Mouse (Mus musculus): ENCODE measurements around the gene Drosha. TPM values are rescaled to one million over a fixed set of nuclear protein-coding genes. Genes with fewer than 3 reads are reported as not detected.
"Not testable (repeated sequence)": the region's sequence is repeated elsewhere in the genome, so short reads cannot be mapped to it uniquely, and the experiment has no call there.

Gene Drosha
- polyA plus RNA-seq, 1 experiment: 43.1 TPM

GRCm38 (mm10) chr15:12916314-12916815 is 91.8 kb downstream of the Drosha start:
- no peak for TF ChIP-seq GATA1 (IDR thresholded peaks at IDR 0.05; ENCODE audit: borderline replicate concordance, low read length)
- no peak for TF ChIP-seq FLI1 (IDR thresholded peaks at IDR 0.05; ENCODE audit: low read length)
- Histone ChIP-seq H3K36me3 (replicated peaks; ENCODE audit: low read length) (peaks cover 91% of the 10 kb centered on the region), H3K27me3 (replicated peaks) (no peaks in the 10 kb centered on the region)

GRCm38 (mm10) chr15:12919326-12919966 is 94.8 kb downstream of the Drosha start:
- H3K4me1 ChIP-seq: peaks cover 24% of the 10 kb centered on the region
- not testable (repeated sequence) for H3K4me3 ChIP-seq (replicated peaks); H3K27me3 ChIP-seq (replicated peaks); H3K9me3 ChIP-seq
- H3K36me3 ChIP-seq (replicated peaks; ENCODE audit: low read length): peaks cover 90% of the 10 kb centered on the region

More at GRCm38 (mm10) chr15:12916314-12916815, 91.8 kb downstream of the Drosha start:
- no peaks in the 10 kb centered on the region for H3K9me3 ChIP-seq
- peaks cover 8% of the 10 kb centered on the region for H3K4me1 ChIP-seq
- no peak overlapping the region for H3K4me3 ChIP-seq (replicated peaks)

- H3K9me3 ChIP-seq: no peaks in the 10 kb centered on the region
- no peaks in the 10 kb centered on the region for H3K27me3 ChIP-seq (replicated peaks)
- peaks cover 92% of the 10 kb centered on the region for H3K36me3 ChIP-seq (replicated peaks; ENCODE audit: low read length)
- no peak overlapping the region for H3K4me3 ChIP-seq (replicated peaks)
- H3K4me1 ChIP-seq: peaks cover 24% of the 10 kb centered on the region
- no peak for TF ChIP-seq GATA1 (IDR thresholded peaks at IDR 0.05; ENCODE audit: borderline replicate concordance, low read length)
- TF ChIP-seq FLI1 (IDR thresholded peaks at IDR 0.05; ENCODE audit: low read length): no peak
Observed at GRCm38 (mm10) chr15:12919967-12920870, 95.6 kb downstream of the Drosha start.

GRCm38 (mm10) chr15:12921901-12922300 is 97.3 kb downstream of the Drosha start:
- TF ChIP-seq FLI1 (IDR thresholded peaks at IDR 0.05; ENCODE audit: low read length) (no peak), GATA1 (IDR thresholded peaks at IDR 0.05; ENCODE audit: borderline replicate concordance, low read length) (no peak)
- Histone ChIP-seq H3K9me3 (no peaks in the 10 kb centered on the region), H3K36me3 (replicated peaks; ENCODE audit: low read length) (peaks cover 92% of the 10 kb centered on the region), H3K4me3 (replicated peaks) (peak overlapping the region; percentile 74), H3K4me1 (peaks cover 22% of the 10 kb centered on the region), H3K27me3 (replicated peaks) (no peaks in the 10 kb centered on the region)

- peaks cover 89% of the 10 kb centered on the region for H3K36me3 ChIP-seq (replicated peaks; ENCODE audit: low read length)
- peaks cover 22% of the 10 kb centered on the region for H3K4me1 ChIP-seq
- no peaks in the 10 kb centered on the region for H3K27me3 ChIP-seq (replicated peaks)
- TF ChIP-seq GATA1 (IDR thresholded peaks at IDR 0.05; ENCODE audit: borderline replicate concordance, low read length): no peak
- no peak for TF ChIP-seq FLI1 (IDR thresholded peaks at IDR 0.05; ENCODE audit: low read length)
- no peak overlapping the region for H3K4me3 ChIP-seq (replicated peaks)
- H3K9me3 ChIP-seq: no peaks in the 10 kb centered on the region
Observed at GRCm38 (mm10) chr15:12923826-12924225, 99.2 kb downstream of the Drosha start.

- Histone ChIP-seq H3K36me3 (replicated peaks; ENCODE audit: low read length) (peaks cover 75% of the 10 kb centered on the region), H3K4me1 (peaks cover 4% of the 10 kb centered on the region)
- TF ChIP-seq GATA1 (IDR thresholded peaks at IDR 0.05; ENCODE audit: borderline replicate concordance, low read length) (no peak), FLI1 (IDR thresholded peaks at IDR 0.05; ENCODE audit: low read length) (no peak)
Observed at GRCm38 (mm10) chr15:12931481-12931880, 106.9 kb downstream of the Drosha start.

GRCm38 (mm10) chr15:12936217-12936732 is 111.7 kb downstream of the Drosha start:
- peaks cover 15% of the 10 kb centered on the region for H3K4me1 ChIP-seq
- H3K9me3 ChIP-seq: peaks cover 11% of the 10 kb centered on the region
- H3K36me3 ChIP-seq (replicated peaks; ENCODE audit: low read length): peaks cover 35% of the 10 kb centered on the region
- no peak overlapping the region for H3K4me3 ChIP-seq (replicated peaks)
- peaks cover 4% of the 10 kb centered on the region for H3K27me3 ChIP-seq (replicated peaks)
- TF ChIP-seq FLI1 (IDR thresholded peaks at IDR 0.05; ENCODE audit: low read length) (no peak), GATA1 (IDR thresholded peaks at IDR 0.05; ENCODE audit: borderline replicate concordance, low read length) (no peak)

More at GRCm38 (mm10) chr15:12931481-12931880, 106.9 kb downstream of the Drosha start:
- Histone ChIP-seq H3K9me3 (no peaks in the 10 kb centered on the region), H3K4me3 (replicated peaks) (no peak overlapping the region), H3K27me3 (replicated peaks) (no peaks in the 10 kb centered on the region)

GRCm38 (mm10) chr15:12937326-12937725 is 112.7 kb downstream of the Drosha start:
- H3K4me3 ChIP-seq (replicated peaks); H3K27me3 ChIP-seq (replicated peaks): not testable (repeated sequence)
- Histone ChIP-seq H3K36me3 (replicated peaks; ENCODE audit: low read length) (peaks cover 27% of the 10 kb centered on the region), H3K9me3 (peaks cover 11% of the 10 kb centered on the region), H3K4me1 (peaks cover 15% of the 10 kb centered on the region)

- peaks cover 6% of the 10 kb centered on the region for H3K27me3 ChIP-seq (replicated peaks)
- TF ChIP-seq FLI1 (IDR thresholded peaks at IDR 0.05; ENCODE audit: low read length) (no peak), GATA1 (IDR thresholded peaks at IDR 0.05; ENCODE audit: borderline replicate concordance, low read length) (no peak)
- H3K4me1 ChIP-seq: peaks cover 15% of the 10 kb centered on the region
- H3K36me3 ChIP-seq (replicated peaks; ENCODE audit: low read length): peaks cover 6% of the 10 kb centered on the region
- no peak overlapping the region for H3K4me3 ChIP-seq (replicated peaks)
- H3K9me3 ChIP-seq: peaks cover 16% of the 10 kb centered on the region
Observed at GRCm38 (mm10) chr15:12941106-12941505, 116.5 kb downstream of the Drosha start.
